Mouse (Mus musculus): ENCODE results near the gene Naxe. TPM values are rescaled to one million over a fixed set of nuclear protein-coding genes. Genes with fewer than 3 reads are reported as not detected.

Gene Naxe
- total and polyA plus RNA-seq, 2 experiments = 94.0 to 105 TPM

DNA sequence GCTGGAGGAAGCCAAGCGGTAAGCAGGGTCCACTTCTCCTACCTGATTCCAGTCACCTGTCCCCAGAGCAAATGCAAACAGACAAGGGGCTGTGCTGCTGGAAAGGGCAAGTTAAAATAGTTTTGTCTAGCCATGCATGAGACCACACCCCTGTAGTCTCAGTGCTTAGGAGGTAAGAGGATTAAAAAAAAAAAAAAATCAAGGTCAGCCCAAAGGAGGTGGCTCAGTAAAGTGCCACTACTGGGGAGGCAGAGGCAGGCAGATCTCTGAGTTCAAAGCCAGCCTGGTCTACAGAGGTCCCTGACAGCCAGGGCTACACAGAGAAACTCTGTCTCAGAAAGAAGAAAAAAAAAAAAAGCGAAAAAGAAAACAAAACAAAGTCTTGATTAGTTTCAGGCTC lies 25.7 kb upstream of the Naxe start:
- Histone ChIP-seq H3K9ac (ENCODE audit: low read depth, low read length) (no peak overlapping the region), H3K27me3 (ENCODE audit: control insufficient read depth, insufficient read depth, low read length) (no peaks in the 10 kb centered on the region), H3K27ac (replicated peaks; ENCODE audit: insufficient read depth, low read depth, low read length) (no peak overlapping the region), H3K4me3 (ENCODE audit: insufficient read depth, low read depth, low read length) (no peak overlapping the region), H3K36me3 (ENCODE audit: control insufficient read depth, insufficient read depth, low read length) (no peaks in the 10 kb centered on the region), H3K4me1 (ENCODE audit: control insufficient read depth, insufficient read depth, low read length) (no peaks in the 10 kb centered on the region), H3K79me2 (ENCODE audit: control insufficient read depth, insufficient read depth, low read length) (no peaks in the 10 kb centered on the region)
- 93% methylated on average over 2 of the region's 2 CpGs for WGBS
- no peak for DNase-seq (ENCODE audit: extremely low read depth, low read depth, low spot score)
- TF ChIP-seq CTCF (IDR thresholded peaks at IDR 0.05; ENCODE audit: low read depth, low read length) = no peak
- TF ChIP-seq POLR2A (IDR thresholded peaks at IDR 0.05; ENCODE audit: extremely low read depth, insufficient read depth, low read length) = no peak

DNA sequence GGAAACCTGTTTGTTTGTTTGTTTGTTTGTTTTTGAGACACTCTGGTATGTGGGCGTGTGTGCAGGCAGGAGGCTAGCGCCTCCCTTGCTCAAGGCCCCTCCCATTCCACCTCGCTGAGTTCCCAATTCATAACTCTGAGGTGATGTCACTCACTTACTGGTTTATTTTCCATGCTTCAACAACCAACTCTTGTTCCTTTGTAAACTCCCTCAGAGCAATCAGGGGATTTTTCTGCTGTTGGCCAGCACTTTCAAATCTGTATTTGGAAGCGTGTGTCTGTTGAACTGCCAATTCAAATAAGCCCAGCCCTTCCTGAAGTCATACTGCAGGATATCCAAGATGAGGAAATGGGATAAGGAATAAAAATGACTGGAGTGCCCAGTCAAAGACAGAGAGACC lies 24.4 kb upstream of the Naxe start:
- no peak for DNase-seq (ENCODE audit: extremely low read depth, low read depth, low spot score)
- H3K4me1 ChIP-seq (ENCODE audit: control insufficient read depth, insufficient read depth, low read length) = no peaks in the 10 kb centered on the region
- no peak overlapping the region for H3K27ac ChIP-seq (replicated peaks; ENCODE audit: insufficient read depth, low read depth, low read length)
- H3K9ac ChIP-seq (ENCODE audit: low read depth, low read length) = no peak overlapping the region
- no peak for TF ChIP-seq POLR2A (IDR thresholded peaks at IDR 0.05; ENCODE audit: extremely low read depth, insufficient read depth, low read length)
- no peak for TF ChIP-seq CTCF (IDR thresholded peaks at IDR 0.05; ENCODE audit: low read depth, low read length)
- H3K79me2 ChIP-seq (ENCODE audit: control insufficient read depth, insufficient read depth, low read length) = no peaks in the 10 kb centered on the region
- no peaks in the 10 kb centered on the region for H3K27me3 ChIP-seq (ENCODE audit: control insufficient read depth, insufficient read depth, low read length)
- H3K4me3 ChIP-seq (ENCODE audit: insufficient read depth, low read depth, low read length) = no peak overlapping the region
- WGBS = 10% methylated on average over 4 of the region's 4 CpGs
- no peaks in the 10 kb centered on the region for H3K36me3 ChIP-seq (ENCODE audit: control insufficient read depth, insufficient read depth, low read length)

DNA sequence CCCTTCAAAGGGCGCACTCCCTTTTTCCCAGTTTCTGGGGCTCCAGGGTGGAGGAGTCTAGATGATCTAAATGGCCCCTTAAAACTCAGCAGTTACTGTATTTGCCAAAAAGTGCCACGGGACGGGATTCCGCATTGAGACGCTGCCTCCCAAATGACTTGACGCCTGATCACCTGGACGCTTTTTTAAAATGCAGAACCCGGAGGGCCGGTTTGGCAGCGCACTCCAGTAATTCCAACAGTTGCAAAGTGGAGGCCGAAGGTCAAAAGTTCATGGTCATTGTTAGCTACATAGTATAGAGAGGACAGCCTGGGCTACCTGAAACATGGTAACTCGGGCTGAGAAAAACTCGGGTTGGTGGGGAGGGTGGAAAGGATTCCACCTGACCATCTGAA lies 23.9 kb upstream of the Naxe start:
- H3K79me2 ChIP-seq (ENCODE audit: control insufficient read depth, insufficient read depth, low read length) = no peaks in the 10 kb centered on the region
- 3% methylated on average over 13 of the region's 13 CpGs for WGBS
- no peaks in the 10 kb centered on the region for H3K36me3 ChIP-seq (ENCODE audit: control insufficient read depth, insufficient read depth, low read length)
- no peaks in the 10 kb centered on the region for H3K27me3 ChIP-seq (ENCODE audit: control insufficient read depth, insufficient read depth, low read length)
- no peak for DNase-seq (ENCODE audit: extremely low read depth, low read depth, low spot score)
- H3K9ac ChIP-seq (ENCODE audit: low read depth, low read length) = no peak overlapping the region
- peak overlapping the region; percentile 42; the same call in 1 of the 2 replicates for H3K4me3 ChIP-seq (ENCODE audit: insufficient read depth, low read depth, low read length)
- no peak overlapping the region for H3K27ac ChIP-seq (replicated peaks; ENCODE audit: insufficient read depth, low read depth, low read length)
- TF ChIP-seq POLR2A (IDR thresholded peaks at IDR 0.05; ENCODE audit: extremely low read depth, insufficient read depth, low read length) (no peak), CTCF (IDR thresholded peaks at IDR 0.05; ENCODE audit: low read depth, low read length) (no peak)
- H3K4me1 ChIP-seq (ENCODE audit: control insufficient read depth, insufficient read depth, low read length) = no peaks in the 10 kb centered on the region

- H3K4me1 ChIP-seq (ENCODE audit: control insufficient read depth, insufficient read depth, low read length) = no peaks in the 10 kb centered on the region
- WGBS = 19% methylated on average over 33 of the region's 33 CpGs
- H3K27me3 ChIP-seq (ENCODE audit: control insufficient read depth, insufficient read depth, low read length) = no peaks in the 10 kb centered on the region
- H3K79me2 ChIP-seq (ENCODE audit: control insufficient read depth, insufficient read depth, low read length) = no peaks in the 10 kb centered on the region
- H3K27ac ChIP-seq (replicated peaks; ENCODE audit: insufficient read depth, low read depth, low read length) = no peak within 1 kb of the TSS
- DNase-seq (ENCODE audit: extremely low read depth, low read depth, low spot score) = peak; percentile 77
- TF ChIP-seq POLR2A (IDR thresholded peaks at IDR 0.05; ENCODE audit: extremely low read depth, insufficient read depth, low read length) (no peak), CTCF (IDR thresholded peaks at IDR 0.05; ENCODE audit: low read depth, low read length) (no peak)
- no peaks in the 10 kb centered on the region for H3K36me3 ChIP-seq (ENCODE audit: control insufficient read depth, insufficient read depth, low read length)
- no peak within 1 kb of the TSS for H3K9ac ChIP-seq (ENCODE audit: low read depth, low read length)
- H3K4me3 ChIP-seq (ENCODE audit: insufficient read depth, low read depth, low read length) = peak within 1 kb of the TSS; percentile 42; the same call in 1 of the 2 replicates
These were observed 23.3 kb upstream of the Naxe start, which contains the start of gene Iqgap3 for GRCm38 (mm10) chr3:88081345-88082223. Gene Iqgap3, plus strand, starts transcription at chr3:88081971.

GRCm38 (mm10) chr3:88078204-88078603 lies 19.9 kb upstream of the Naxe start, which contains the start of gene Ttc24:
Gene Ttc24, minus strand, starts transcription at chr3:88078304.
- Histone ChIP-seq H3K4me3 (ENCODE audit: insufficient read depth, low read depth, low read length) (no peak within 1 kb of the TSS), H3K36me3 (ENCODE audit: control insufficient read depth, insufficient read depth, low read length) (no peaks in the 10 kb centered on the region), H3K79me2 (ENCODE audit: control insufficient read depth, insufficient read depth, low read length) (no peaks in the 10 kb centered on the region), H3K4me1 (ENCODE audit: control insufficient read depth, insufficient read depth, low read length) (no peaks in the 10 kb centered on the region), H3K27ac (replicated peaks; ENCODE audit: insufficient read depth, low read depth, low read length) (no peak within 1 kb of the TSS), H3K9ac (ENCODE audit: low read depth, low read length) (no peak within 1 kb of the TSS), H3K27me3 (ENCODE audit: control insufficient read depth, insufficient read depth, low read length) (no peaks in the 10 kb centered on the region)
- TF ChIP-seq POLR2A (IDR thresholded peaks at IDR 0.05; ENCODE audit: extremely low read depth, insufficient read depth, low read length) (no peak), CTCF (IDR thresholded peaks at IDR 0.05; ENCODE audit: low read depth, low read length) (no peak)
- 82% methylated on average over 4 of the region's 4 CpGs for WGBS
- no peak for DNase-seq (ENCODE audit: extremely low read depth, low read depth, low spot score)

GRCm38 (mm10) chr3:88077441-88077840 lies 19.1 kb upstream of the Naxe start:
- no peaks in the 10 kb centered on the region for H3K4me1 ChIP-seq (ENCODE audit: control insufficient read depth, insufficient read depth, low read length)
- no peak overlapping the region for H3K27ac ChIP-seq (replicated peaks; ENCODE audit: insufficient read depth, low read depth, low read length)
- H3K4me3 ChIP-seq (ENCODE audit: insufficient read depth, low read depth, low read length) = no peak overlapping the region
- no peak for TF ChIP-seq CTCF (IDR thresholded peaks at IDR 0.05; ENCODE audit: low read depth, low read length)
- TF ChIP-seq POLR2A (IDR thresholded peaks at IDR 0.05; ENCODE audit: extremely low read depth, insufficient read depth, low read length) = no peak
- no peaks in the 10 kb centered on the region for H3K27me3 ChIP-seq (ENCODE audit: control insufficient read depth, insufficient read depth, low read length)
- DNase-seq (ENCODE audit: extremely low read depth, low read depth, low spot score) = no peak
- H3K9ac ChIP-seq (ENCODE audit: low read depth, low read length) = no peak overlapping the region
- H3K36me3 ChIP-seq (ENCODE audit: control insufficient read depth, insufficient read depth, low read length) = no peaks in the 10 kb centered on the region
- WGBS = 26% methylated on average over 8 of the region's 8 CpGs
- no peaks in the 10 kb centered on the region for H3K79me2 ChIP-seq (ENCODE audit: control insufficient read depth, insufficient read depth, low read length)

Measured in liver, adult 2 months (tissue).